8 mouse cellular contexts compared by ENCODE assay signal in the genomic region with DNA sequence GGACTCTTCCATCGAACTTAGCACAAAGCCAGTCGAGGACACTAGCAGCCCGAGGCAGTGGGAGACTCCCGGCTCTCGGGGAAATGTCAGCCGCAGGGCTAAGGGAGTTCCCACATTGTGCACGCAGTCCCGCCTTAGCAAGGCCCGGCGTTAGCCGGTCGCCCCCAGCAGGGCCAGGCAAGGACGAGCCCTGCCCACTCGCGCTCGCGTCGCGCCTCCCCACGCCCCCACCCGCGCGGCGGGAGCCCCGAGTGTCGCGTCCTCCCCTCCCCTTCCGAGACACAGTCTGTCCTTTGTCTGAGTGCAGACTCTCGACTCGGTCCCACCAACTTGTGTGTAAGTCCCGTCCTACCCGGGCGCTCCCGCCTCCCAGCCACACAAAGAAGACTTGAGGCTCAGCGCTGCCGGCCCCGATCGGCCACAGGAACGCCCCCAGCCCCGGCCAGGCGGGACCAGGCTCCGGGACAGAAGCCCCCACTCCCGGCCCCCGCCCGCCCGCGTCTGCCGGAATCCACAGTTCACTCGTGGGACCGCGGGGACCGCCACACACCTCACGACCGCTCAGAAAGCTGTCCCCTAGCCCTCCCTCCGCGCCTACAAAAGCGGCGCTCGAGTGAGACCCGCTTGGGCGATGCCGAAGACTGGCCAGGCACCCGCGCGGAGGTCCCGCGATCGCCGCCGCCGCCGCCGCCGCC. TPM values are rescaled to one million over a fixed set of nuclear protein-coding genes. Genes with fewer than 3 reads are reported as not detected.
DNase-seq lines count a peak whose midpoint lies in the region; ATAC-seq and TF ChIP-seq lines count a peak whose summit lies in the region.

No protein-coding gene starts in this region.

- H3K4me1 ChIP-seq in E14TG2a.4 (replicated peaks; ENCODE audit: low read depth, low read length): peaks cover 63% of the 10 kb centered on the region
- peaks cover 15% of the 10 kb centered on the region for H3K4me1 ChIP-seq in forebrain, embryonic 14.5 days (ENCODE audit: control insufficient read depth, insufficient read depth, low read length)
- no peaks in the 10 kb centered on the region for H3K4me1 ChIP-seq in lung, adult 2 months (ENCODE audit: control insufficient read depth, insufficient read depth, low read length)
- peaks cover 11% of the 10 kb centered on the region for H3K4me1 ChIP-seq in neural tube, embryonic 15.5 days

- ATAC-seq in forebrain, embryonic 14.5 days: peak; percentile 71
- ATAC-seq in neural tube, embryonic 15.5 days (ENCODE audit: low FRiP score): peak; percentile 83

- DNase-seq in cerebellum, adult 11 months: peak; percentile 61
- DNase-seq in forebrain, embryonic 14.5 days (ENCODE audit: low spot score): peak; percentile 82
- DNase-seq in heart, postnatal 14 days: peak; percentile 75 to 78
- peak; percentile 18 to 57 for DNase-seq in layer of hippocampus, adult 18-20 months (ENCODE audit: low spot score in 2 of 2)
- peak; percentile 76 for DNase-seq in lung, adult 2 months
- peak; percentile 80 for DNase-seq in testis, postnatal 14 days (ENCODE audit: low spot score)

- H3K4me3 ChIP-seq in E14TG2a.4 (replicated peaks; ENCODE audit: low read length): peak overlapping the region; percentile 90
- H3K4me3 ChIP-seq in forebrain, embryonic 14.5 days (ENCODE audit: low read depth, low read length): peak overlapping the region; percentile 99
- H3K4me3 ChIP-seq in lung, adult 2 months (replicated peaks; ENCODE audit: extremely low read depth, low read depth, low read length): peak overlapping the region; percentile 84
- peak overlapping the region; percentile 95 for H3K4me3 ChIP-seq in neural tube, embryonic 15.5 days (replicated peaks)

- H3K9ac ChIP-seq in forebrain, embryonic 14.5 days (ENCODE audit: low read length): peak overlapping the region; percentile 100
- peak overlapping the region; percentile 88 for H3K9ac ChIP-seq in neural tube, embryonic 15.5 days (replicated peaks)

- H3K4me2 ChIP-seq in forebrain, embryonic 14.5 days (ENCODE audit: low read length): peak overlapping the region; percentile 65
- H3K4me2 ChIP-seq in neural tube, embryonic 15.5 days: peak overlapping the region; percentile 68

- intact Hi-C loops in heart, postnatal 14 days (cut with DNase I): loop anchor here (5.0 kb wide), 1 partner anchor 142 kb away; the partner anchor contains the start of gene Cul1

- H3K9me3 ChIP-seq in E14TG2a.4 (ENCODE audit: low read length): no peaks in the 10 kb centered on the region
- H3K9me3 ChIP-seq in forebrain, embryonic 14.5 days (replicated peaks; ENCODE audit: control insufficient read depth, low read length): no peaks in the 10 kb centered on the region
- no peaks in the 10 kb centered on the region for H3K9me3 ChIP-seq in neural tube, embryonic 15.5 days (replicated peaks)

- peak overlapping the region; percentile 99 for H3K27ac ChIP-seq in forebrain, embryonic 14.5 days (ENCODE audit: low read depth, low read length)
- peak overlapping the region; percentile 98 for H3K27ac ChIP-seq in neural tube, embryonic 15.5 days (replicated peaks)

- H3K36me3 ChIP-seq in E14TG2a.4 (ENCODE audit: insufficient read depth, low read length): peaks cover 6% of the 10 kb centered on the region; the same call in 1 of the 2 replicates
- H3K36me3 ChIP-seq in forebrain, embryonic 14.5 days (ENCODE audit: control insufficient read depth, insufficient read depth, low read length): no peaks in the 10 kb centered on the region
- no peaks in the 10 kb centered on the region for H3K36me3 ChIP-seq in neural tube, embryonic 15.5 days

- no peaks in the 10 kb centered on the region for H3K27me3 ChIP-seq in E14TG2a.4 (ENCODE audit: insufficient read depth, low read length)
- H3K27me3 ChIP-seq in forebrain, embryonic 14.5 days (replicated peaks; ENCODE audit: control insufficient read depth, insufficient read depth, low read length): no peaks in the 10 kb centered on the region
- no peaks in the 10 kb centered on the region for H3K27me3 ChIP-seq in neural tube, embryonic 15.5 days (replicated peaks)

- 0 out of 2 replicates have a peak, but pooled peaks have one; percentile 12 for TF ChIP-seq POLR2A in lung, adult 2 months (IDR thresholded peaks at IDR 0.05; ENCODE audit: borderline replicate concordance, extremely low read depth, low read depth, low read length)

- WGBS in forebrain, embryonic 14.5 days: under 1% methylated on average over 68 of the region's 74 CpGs
- under 1% methylated on average over 65 of the region's 74 CpGs for WGBS in lung, adult 2 months
- WGBS in neural tube, embryonic 15.5 days: under 1% methylated on average over 70 of the region's 74 CpGs

- no peak for TF ChIP-seq CTCF in E14TG2a.4 (conservative IDR thresholded peaks at IDR 0.05; ENCODE audit: low read length)
- no peak for TF ChIP-seq CTCF in lung, adult 2 months (IDR thresholded peaks at IDR 0.05; ENCODE audit: insufficient read depth, low read length)

RNA-seq across cellular contexts. Expression of gene Ezh2, which starts 0.9 kb away (rescaled TPM):
- polyA plus RNA-seq in forebrain, embryonic 14.5 days (2014; fragmentation: Nextera tagmentation; extraction: Ambion mirVana): 130 and 142 TPM in 2 replicates
- total RNA-seq in heart, postnatal 14 days (2021): 10 to 100 TPM; 16.3 to 28.0 TPM
- 10 to 100 TPM in 1 of 2 experiments, 1 to 10 TPM in 1; 9.8 to 13.7 TPM for total RNA-seq in layer of hippocampus, adult 18-20 months (2021)
- polyA plus RNA-seq in lung, adult 2 months (2012; rRNA removed): 2.6 and 4.9 TPM in 2 replicates
- 48.1 and 60.3 TPM in 2 replicates for polyA plus RNA-seq in neural tube, embryonic 15.5 days (2015; fragmentation: Nextera tagmentation; extraction: Ambion mirVana)

Comparison
In these comparisons a context has a peak if more than half of its experiments do, and no peak if none do; other contexts are left out.
1. Peak in every context shown above with its lines: DNase-seq, ATAC-seq, H3K4me3 ChIP-seq and H3K27ac ChIP-seq.